Mouse (Mus musculus) embryo, embryonic 10 days (tissue): ENCODE measurements at regions not wholly inside any gene's neighbourhood (a gene's known extent, or its start where the extent isn't known, plus 50 kb on each side); places are given as distances from the start of the nearest gene placed in this dataset.

Experiments used
- DNase-seq: peaks from one replicate; pipeline ENCODE4 v3.0.0-alpha.2; 2015; ENCODE audit warnings: low spot score

GRCm38 (mm10) chr11:31783506-31784063, 88.4 kb upstream of the Cpeb4 start:
- no peak for DNase-seq

GRCm38 (mm10) chr11:31784332-31784901, 87.6 kb upstream of the Cpeb4 start:
- DNase-seq, result no peak

GRCm38 (mm10) chr11:31785160-31785559, 86.9 kb upstream of the Cpeb4 start:
- no peak for DNase-seq

GRCm38 (mm10) chr11:31787376-31787775, 84.6 kb upstream of the Cpeb4 start:
- no peak for DNase-seq

DNA sequence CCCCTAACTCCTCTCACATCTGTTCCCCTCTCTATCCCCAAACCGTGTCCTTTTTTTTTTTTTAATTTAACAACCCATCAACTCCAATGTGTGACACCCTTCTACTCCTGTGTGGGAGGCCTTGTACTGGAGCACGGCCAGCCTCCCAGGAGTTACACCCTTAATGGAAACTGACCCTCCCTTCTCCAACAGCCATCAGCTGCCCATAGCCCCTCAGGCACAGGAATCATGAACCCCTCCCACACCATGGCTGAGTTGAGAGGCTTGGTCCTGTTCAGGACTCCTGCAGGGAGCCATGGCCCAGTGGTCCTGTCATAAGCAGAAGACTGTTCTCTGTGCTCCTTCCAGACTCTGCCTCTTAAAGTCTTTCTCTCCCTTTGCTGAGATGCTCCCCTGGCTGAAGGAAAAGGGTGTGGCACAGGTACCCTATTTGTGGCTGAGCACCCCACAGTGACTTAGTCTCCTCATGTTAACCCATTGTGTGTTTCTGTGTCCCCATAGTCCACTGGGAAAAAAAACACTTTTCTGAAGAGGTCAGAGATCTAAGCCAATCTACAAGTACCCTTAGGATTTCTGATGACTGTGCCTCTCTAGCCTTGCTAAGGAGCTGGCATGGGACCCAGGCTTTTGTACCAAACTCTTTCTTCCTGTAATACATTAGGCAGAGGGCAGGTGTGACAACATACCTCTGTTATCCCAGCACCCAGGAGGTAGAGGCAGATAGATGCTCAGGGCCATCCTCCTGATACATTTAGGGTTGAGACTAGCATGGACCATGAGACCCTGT, 83.9 kb upstream of the Cpeb4 start:
- no peak for DNase-seq

DNA sequence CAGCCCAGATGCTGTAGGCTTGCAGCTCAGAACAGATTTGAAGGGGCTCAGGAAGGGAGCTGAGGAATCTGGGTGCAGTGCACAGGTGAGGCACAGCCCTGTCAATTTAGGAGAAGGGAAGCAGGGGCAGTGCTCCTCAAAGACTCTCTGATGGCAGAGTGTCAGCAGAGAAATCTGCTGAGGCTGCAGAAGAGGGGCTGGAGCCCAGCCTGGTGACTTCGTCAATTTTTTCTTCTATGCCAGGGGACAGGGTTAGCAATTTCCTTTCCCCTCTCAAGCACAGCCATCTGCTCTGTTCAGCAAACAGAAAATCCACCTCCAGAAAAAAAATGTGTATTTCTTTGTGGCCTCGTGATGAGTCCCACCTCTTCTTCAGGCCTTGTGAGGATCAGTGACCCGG, 82.0 kb upstream of the Cpeb4 start:
- no peak for DNase-seq

DNA sequence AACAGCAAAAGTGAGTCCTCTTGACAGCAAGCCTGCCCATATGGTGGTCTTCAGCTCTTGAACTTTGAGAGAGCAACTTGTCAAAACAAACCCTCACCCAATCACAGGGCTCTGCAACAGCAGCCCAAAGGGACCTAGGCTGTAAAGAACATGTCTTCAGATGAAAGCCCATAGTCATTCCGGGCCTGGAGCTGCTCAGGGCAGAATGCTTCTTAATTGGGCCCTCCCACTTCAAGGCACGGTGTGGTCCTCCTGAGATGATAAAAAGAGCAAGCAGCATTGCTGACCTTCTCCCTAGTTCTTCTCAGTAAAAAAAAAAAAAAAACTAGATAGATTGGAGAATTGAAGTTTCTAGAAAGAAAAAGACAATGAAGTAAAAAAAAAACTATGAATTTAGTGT, 80.7 kb upstream of the Cpeb4 start:
- DNase-seq, result no peak

DNA sequence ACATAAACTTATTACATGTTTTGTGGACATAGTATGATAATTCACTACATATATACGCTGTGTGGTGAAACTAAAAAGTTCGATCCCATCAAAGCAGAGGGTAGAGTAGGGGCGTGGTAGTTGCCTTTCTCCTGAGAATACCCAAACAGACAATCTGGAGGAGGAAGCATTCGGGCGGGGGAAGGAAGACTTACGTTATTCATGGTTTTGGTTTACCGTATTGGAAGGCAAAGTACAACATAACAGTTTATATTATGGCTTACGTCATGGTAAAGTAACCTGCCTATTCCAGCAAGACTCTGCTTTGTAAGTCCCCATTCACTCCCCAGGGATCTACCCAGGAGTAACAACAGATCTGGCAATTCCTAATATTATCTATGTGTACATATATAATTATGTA, 76.9 kb upstream of the Cpeb4 start:
- DNase-seq, result no peak

DNA sequence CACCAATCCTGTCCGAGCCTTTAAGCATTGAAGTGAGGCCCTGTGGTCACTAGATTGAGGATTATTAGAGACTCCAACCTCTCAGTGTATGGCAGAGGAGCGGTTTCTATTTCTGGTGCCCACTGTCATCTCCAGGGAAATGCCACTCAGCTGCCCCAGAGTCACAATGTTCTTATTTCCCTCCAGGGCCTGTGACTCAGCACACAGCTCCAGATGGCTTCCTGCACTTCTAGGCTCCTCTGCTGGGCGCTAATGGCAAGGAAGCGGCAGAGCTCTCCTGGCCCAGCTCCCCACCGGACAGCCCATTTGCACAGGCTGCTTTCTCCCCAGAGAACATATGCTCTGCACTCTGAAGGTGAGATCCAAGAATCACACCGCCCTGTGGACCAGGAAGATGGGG, 75.8 kb upstream of the Cpeb4 start:
- peak; percentile 17 for DNase-seq

DNA sequence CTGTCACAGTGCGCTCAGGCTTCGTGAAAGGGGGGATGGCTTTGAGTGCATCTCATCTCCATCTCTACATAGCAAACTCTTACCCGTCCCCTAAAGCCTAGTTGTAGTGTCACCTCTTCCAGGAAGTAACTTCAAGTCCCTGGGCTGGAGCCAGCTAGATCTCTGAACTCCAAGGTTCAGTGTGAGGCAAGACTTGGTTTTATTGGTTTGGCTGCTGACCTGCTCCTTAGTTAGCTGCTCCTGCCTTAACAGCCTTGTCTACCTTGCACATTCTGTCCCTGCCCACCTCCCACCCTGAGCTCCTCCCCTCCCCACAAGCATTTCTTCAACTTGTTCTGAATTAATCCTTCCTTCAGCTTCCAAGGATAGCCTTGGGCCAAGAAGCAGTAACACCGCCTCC, 70.4 kb upstream of the Cpeb4 start:
- no peak for DNase-seq

DNA sequence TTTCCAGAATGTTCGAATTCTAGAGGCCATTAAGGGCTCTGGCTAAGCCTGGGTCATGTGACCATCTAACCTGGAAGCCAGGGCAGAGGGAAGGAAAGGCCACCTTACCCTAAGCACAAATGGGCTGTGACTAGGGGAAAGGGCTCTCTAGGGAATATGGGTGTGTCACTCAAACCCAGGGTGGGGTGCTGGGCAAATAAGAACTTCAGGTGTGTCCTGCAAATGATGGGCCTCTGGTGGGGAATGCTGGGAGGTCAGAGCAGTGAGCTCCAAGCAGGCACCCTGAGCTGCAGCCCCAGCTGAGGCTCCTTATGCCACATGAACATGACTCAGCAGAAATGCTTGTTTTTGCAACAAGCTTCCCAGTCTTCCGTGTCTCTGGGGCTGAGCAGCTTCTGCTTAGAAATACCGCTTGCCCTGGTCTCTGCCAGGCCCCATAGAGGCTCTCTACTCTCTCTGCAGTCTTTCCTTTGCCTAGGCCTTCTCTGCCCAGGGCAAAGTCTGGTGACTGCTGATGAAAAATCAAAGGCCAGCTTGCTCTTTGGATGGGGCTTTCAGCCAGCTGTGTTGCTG, 68.6 kb upstream of the Cpeb4 start:
- peak; percentile 51 for DNase-seq

- no peak for DNase-seq
These were observed 67.5 kb upstream of the Cpeb4 start for GRCm38 (mm10) chr11:31804518-31804917.

DNA sequence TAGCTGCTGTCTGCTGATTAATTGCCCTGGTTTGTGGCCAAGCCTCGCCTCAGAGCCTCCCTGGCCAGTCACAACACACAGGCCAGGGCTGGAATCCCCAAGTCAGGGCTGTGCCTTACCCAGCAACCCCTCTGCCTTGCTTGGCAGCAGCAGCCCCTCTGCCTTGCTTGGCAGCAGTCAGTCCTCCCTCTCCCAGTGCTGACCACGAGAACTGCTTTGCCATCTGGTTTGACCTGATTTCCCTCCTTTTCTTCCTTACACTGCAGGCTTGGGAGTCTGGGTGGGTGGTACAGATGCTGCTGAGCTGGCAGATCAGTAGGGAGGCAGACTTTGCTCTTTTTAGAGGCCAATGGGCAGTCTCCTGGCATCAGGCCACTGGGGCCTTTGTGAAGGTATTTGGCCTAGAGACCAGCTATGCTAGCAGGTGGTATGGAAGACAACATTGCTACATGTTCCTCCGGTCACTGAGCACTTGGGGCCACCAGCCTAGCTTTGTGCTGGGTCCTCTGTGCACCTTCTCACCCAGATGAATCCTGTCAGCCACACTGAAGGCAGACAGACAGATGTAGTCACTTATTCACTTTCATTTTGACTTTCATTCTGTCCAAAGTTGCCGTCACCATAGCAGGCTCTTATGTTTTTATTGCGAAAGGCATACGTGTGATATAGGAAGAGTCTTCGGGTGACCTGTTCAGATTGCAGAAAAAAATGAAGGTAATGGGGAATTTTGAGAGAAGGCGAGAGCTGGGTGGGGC, 64.4 kb upstream of the Cpeb4 start:
- DNase-seq, result no peak

- DNase-seq, result no peak
These were observed 63.7 kb upstream of the Cpeb4 start for GRCm38 (mm10) chr11:31808216-31808838.

DNA sequence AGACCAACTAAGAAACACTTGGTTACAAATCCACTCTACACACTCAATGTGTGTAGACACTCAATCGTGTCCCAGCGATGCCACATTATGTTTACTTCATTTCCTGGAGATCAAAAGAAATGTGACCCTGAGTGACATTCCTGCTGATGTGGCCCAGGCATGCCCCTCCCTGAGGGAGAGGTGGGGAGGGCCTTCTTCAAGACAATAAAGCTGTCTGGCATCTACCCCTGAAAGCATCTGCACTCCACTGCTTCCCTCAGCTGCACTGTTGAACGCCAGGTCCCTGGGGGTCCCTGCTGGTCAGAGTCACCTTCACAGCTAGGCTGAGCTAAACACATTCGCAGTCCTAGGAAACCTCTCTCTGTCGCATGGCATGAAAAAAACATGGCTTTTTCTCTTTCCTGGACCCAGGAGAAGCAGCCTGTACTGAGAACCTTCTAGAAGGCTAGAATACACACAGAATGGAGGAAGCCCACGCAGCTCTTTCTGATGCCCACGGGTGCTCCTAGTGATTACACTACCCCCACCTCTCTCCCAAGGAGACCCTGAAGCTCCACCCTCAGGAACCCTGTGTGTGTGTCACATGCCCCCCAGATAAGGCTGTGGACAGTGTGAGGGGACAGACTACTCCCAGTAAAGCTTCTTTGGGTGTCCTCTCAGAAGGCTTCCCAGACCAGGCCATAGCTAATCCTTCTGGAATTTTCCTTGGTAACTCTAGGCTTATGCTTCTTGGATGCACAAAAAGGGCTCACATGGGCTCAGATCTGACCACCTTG, 61.8 kb upstream of the Cpeb4 start:
- no peak for DNase-seq

DNA sequence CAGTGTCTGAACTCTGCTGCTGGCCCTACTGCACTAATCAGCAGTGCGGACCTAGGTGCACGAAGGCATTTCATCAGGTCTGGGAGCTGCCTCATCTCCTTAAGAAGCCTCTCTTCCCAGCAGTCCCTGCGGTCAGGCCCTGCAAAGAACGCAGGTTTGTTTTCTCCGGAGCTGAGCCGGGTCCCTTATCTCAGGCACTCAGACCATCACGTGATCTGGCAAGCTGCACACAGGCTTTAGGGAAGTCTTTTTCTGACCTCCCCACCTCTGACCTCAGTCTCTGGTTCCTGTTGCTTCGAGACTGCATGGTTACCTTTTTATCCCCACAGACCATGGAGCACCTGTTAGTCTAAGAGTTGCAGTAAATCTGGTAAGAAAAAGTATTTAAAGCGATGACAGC, 59.8 kb upstream of the Cpeb4 start:
- DNase-seq, result peak; percentile 49

DNA sequence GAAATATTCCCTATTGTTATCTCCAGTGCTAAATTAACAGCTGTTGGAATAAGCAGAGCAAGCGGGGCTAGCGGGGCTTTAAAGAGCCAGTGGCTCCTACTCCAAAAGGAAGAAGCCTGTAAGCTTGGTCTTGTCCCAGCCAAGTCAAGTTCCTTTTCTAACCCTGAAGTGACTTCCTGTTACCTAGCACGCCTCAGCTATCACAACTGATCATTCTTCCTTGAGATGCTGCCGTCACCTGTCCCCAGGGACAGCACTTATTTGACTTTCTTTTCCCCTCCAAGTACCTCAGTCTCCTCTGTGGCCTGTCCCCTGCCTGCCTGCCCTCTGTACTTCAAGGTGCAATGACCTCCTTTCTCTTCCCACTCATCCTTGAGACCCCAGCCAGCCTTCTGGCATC, 57.4 kb upstream of the Cpeb4 start:
- no peak for DNase-seq

- DNase-seq, result no peak
These were observed 56.0 kb upstream of the Cpeb4 start for GRCm38 (mm10) chr11:31815855-31816488.

DNA sequence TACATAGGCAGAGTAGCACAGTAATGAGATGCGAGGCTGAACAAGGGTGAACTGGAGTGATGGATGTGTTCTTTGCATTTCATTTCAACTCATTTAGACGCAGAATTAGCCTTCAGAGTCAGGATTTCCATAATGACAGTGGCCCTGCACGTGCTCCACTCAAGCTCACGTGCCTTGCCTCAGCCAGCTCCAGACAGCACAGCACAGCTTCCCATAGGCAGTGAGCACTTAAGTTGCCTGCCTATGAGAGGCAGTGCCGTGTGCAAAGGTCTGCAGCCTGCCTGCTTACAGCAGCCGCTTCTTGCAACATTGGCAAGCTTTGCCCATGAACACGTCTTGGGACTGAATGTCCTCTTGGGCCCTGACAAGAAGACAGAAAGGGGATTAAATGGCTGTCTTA, 54.0 kb upstream of the Cpeb4 start:
- DNase-seq, result no peak

GRCm38 (mm10) chr11:31819964-31820363, 52.0 kb upstream of the Cpeb4 start:
- DNase-seq, result no peak
